Mouse (Mus musculus) spleen, postnatal 10 days (tissue): ENCODE data around the gene Slc17a7.

Source experiments
- DNase-seq, 2 experiments: peaks; one replicate each; pipeline ENCODE4 v3.0.0; 2021 to 2022; ENCODE audit warnings: low spot score in 2 of 2

The Slc17a7 gene

DNA sequence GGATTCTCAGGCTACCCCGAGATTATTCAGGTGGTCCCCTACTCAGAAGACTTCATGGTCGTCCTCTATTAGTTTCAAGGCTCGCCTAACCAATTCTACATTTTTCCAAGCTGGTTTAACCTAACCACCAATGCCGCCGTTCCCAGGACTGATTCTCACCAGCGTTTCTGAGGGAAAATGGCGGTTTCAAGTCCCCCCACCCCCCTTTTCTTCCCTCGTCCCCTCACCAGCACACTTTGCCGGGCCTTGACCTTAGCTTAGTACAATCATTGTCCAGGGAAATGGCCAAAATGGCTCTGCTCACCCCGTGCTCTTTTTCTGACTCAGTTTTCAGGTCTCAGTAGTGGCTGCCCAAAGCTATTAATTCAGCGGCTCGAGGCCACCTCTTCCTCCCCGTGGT lies 11.6 kb downstream of the Slc17a7 start:
- DNase-seq, result no peak

DNA sequence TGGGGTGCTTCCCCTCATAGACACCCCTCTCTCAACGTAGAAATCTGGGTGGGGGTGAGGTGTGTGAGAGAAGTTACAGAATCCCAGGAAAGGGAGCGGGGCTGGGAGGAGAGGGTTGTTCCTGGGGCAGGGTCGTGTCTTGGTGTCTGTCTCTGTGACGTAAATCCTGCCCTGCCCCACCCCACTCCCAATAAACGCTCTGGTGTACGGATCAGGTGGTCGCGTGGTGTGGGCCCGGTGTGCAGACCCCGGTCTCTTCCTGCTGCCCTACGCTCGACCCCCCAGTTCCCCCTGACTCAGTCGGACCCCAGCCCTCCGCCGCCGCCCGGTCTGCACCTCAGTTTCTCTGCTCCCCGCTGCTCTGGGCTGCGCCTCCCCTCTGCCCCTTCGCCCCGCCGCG lies 12.2 kb downstream of the Slc17a7 start:
- DNase-seq, result no peak

DNA sequence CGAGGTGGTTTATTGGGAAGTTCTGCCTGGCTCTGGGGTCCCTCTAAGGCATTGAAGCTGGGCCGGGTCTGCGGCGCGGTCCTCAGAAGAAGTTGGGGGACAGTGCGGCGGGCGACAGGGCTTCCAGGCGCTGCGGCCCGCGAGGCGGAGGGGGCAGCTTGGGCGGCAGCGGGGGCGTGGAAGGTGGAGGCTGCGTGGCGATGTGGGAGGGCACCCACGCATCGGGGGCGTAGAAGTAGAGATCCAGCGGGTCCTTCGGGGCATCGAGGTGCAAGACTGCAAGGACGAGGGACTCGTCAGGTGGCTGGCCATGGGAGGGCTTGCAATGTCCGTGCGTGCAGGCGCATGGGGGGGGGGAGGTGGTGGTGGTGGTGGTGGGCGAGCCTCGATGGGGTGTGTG lies 12.6 kb downstream of the Slc17a7 start:
- no peak for DNase-seq

DNA sequence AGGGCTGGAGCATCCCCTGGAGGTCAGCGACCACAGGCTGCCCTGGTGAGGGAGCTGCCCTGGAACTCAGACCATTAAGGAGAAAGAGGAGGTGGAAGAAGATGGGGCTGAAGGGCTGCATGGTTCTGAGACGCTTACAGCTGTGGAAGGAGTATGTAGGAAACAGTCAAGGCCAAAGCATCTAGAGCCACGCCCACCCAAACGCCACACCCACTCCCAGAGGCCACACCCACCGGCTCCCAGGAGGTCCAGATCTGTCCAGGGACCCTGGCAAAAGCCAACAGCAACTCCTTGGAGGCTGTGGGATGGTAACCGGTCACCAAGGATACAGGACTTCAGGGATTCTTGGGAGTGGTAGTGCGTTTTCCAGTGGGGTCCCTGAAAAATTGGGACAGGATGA lies 14.8 kb downstream of the Slc17a7 start:
- peak in 1 of 2 experiments; percentile 48 for DNase-seq

DNA sequence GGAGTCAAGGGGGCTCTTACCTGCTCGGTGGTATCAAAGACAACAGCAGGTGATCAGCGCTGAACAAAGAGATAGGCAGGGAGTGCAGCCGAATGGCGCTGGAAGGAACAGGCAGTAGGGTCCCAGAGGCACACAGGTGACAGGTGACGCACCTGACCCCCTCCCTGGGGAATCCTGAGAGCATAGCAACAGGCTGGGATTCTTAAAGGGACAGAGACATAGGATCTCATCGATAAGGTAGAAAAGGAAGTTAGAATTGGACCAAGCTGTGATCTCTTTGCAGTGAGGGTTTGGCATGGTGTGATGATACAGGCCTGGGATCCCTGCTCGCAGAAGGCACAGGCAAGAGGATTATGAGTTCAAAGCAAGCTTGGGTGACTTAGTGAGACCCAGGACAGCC lies 15.7 kb downstream of the Slc17a7 start, which contains the start of gene Gfy:
Gene Gfy, minus strand, starts transcription at position 101 of the 400 bp plus-strand sequence.
- no peak for DNase-seq

DNA sequence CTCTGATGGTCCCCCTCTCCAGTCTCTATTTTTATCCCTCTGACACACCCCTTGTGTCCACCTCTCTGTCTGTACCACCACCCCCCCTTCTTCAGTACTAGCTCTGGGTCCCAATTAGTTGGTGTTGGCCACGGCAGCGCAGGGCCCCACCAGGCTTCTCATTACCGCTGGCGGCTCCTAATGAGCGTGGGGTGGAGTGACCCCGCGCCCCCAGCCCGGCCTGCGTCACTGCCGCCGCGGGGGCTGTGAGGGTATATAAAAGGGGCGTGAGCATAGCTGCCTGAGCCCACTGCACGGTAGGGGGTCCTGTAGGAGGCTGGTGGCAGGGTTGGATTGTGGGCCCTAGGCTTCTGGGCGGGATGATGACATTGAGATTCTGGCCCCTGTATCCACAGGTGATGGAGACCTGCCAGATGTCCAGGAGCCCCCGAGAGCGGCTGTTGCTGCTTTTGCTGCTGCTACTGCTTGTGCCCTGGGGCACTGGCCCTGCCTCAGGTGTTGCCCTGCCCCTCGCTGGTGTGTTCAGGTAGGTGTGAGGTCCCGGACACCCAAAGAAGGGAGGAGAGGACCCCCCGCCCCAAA lies 17.2 kb downstream of the Slc17a7 start, which contains the start of gene Pth2:
Gene Pth2, plus strand, starts transcription at position 100 of the 582 bp plus-strand sequence.
- DNase-seq, result no peak

DNA sequence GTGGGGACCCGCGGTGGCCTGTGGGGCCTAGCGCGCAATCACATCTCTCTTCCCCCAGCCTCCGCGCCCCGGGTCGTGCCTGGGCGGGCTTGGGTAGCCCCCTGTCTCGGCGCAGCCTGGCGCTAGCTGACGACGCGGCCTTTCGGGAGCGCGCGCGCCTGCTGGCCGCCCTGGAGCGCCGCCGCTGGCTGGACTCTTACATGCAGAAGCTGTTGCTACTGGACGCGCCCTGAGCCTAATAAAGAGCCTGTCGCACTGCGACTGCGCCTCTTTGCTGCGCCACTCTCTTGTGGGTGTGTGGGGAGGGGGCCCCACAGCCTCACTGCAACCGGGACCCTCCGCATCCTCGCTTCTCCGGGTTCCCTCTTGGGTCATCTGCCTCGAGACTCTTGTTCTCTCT lies 17.8 kb downstream of the Slc17a7 start:
- DNase-seq, result peak in 1 of 2 experiments; percentile 54

DNA sequence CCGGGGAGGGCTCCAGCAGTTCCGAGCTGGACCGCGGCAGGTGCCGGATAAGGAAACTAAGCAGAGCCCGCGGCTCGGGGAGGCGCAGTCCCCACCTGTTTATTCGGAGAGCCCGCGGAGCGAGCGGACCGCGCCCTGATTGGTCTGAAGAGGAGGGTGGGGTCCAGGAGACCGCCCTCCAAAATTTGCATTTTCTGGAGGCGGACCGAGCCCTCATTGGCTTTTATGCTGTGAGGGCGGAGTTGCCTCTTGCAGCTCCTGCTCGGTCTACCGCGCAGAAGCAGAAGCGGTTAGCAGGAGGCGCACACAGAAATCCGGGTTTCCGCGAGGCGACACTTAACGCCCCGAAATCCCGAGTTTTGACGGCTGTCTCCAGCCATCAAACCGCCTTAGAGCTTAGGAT lies 18.5 kb downstream of the Slc17a7 start:
- DNase-seq, result peak; percentile 65 to 90

DNA sequence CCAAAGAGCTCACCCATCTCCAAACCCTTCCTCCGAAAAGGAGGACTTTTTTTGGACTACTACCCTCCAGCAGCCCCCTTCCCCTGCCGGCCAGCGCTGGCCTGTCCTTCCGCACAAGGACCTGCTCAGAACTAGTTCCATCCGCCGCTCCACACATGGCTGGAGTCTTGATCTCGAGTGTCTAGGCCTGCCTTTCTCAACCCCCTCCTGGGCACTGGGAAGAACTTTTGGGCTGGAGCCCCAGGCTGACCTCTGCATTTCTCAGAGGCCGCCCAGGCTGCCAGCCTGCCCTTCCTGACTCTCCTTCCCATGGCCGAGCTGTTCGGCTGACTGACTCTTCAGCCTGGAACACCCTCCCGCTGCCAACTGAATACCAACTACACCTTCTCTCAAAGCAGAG lies 18.9 kb downstream of the Slc17a7 start:
- no peak for DNase-seq

DNA sequence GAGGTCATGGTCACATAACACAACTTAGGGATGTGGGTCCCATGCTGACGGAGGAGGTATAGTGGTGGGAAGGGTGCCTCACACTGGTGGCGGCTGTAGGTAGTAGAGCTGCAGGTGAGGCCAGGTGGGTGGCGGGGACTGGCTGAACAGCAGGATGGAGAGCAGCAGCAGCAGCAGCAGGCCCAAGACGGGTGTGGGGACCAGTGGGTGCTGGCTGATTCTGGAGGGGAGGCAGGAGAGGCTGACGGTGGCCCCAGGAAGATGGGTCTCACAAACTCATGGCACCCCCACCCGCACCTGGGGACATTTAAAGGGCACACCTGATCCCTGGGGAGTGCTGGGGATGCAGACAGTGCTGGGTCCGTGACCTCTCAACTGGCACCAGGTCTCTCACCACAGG lies 19.9 kb downstream of the Slc17a7 start:
- no peak for DNase-seq

DNA sequence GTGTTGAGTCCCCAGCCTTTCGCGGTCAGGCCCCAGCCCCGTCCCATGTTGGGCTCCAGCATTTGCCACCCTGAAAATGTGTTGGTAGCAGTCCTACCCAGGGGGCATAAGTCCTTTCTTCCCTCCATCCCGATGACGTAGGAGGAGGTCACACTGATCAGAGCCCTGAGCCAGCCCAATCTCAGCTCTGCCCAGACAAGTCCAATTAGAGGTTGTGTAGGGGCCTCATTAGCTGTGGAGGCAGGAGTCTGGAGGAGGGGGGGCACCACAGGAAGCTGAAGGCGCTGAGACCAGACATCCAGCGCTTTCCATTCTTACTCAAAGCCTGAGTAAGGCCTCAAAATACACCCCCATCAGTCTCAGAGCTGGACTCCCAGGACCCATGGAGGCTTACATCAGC lies 22.2 kb downstream of the Slc17a7 start:
- DNase-seq, result no peak

DNA sequence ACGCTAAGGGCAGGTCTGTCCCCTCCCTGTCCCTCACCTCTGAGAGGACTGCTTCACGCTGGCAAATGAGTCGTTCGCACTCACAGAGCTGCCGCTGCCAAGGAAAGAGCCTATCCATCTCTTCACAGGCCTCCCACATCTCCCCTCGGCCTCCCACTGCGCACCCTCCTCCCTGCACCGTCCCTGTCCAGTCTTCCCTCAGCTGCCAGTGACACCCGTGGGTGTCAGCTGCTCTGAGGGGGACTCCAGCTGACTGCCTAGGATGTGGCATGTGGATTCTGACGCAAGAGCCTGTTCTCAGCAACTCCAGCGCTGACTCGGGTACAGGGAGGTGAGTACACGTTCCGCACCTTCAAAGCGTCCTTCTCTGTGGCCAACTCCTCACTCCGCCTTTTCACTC lies 25.9 kb downstream of the Slc17a7 start:
- DNase-seq, result no peak

DNA sequence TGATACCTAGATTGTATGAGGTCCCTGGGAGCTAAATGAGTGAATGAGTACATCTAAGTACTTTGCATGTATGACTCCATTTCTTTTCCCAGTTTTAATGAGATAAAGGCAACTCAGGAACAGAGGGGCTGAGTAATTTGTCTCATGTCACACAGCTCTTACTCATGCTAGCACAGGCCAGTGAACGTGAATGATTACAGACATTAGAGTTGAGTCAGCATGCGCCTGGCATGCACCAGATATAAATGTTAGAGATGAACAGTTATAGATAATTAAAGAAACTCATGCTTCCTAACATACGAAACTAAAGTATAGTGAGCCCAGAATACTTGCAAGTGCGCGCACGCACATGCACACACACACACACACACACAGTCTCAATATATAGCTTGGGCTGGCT lies 26.4 kb downstream of the Slc17a7 start:
- no peak for DNase-seq

DNA sequence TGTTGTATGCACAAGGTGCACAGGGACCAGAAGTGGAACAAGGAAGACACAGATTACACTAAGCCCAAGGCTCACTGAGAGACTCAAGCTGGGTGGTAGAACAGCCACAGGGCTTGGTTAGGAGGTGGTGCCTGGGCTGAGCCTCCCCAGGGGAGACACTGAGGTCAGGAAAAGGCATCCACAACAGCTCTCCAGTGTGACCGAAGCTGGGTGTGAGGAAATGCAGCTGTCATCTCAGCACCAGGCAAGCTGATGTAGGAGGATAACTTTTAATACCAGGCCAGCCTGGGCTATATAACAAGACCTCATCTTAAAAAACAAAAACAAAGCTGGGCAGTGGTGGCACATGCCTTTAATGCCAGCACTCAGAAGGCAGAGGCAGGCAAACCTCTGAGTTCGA lies 27.4 kb downstream of the Slc17a7 start:
- DNase-seq, result no peak

DNA sequence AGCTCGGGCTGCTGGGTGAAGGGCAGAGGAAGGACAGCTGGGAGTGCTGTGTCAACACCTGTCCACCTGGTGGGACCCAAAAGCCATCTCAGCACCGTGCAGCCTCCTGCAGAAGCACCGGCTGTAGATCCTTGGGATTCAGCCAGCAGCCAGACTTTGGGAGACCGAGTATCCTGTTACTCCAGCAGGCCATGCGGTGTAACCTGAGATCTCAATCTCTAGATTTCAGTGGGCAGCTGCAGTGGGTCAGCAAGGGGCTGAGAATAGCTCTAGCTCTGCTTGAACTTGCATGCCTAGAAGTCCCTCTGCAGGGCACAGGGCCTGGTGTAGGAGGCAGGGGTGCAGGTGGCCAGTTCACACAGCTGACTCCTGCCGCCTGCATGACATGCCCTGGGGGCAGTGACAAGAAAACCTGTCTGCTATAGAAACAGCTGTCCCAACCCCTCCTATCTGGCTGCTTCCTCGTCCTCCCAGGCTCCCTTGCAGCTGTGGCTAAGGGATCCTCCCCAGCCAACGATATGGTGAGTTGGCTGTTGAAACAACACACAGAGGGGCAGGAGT lies 28.1 kb downstream of the Slc17a7 start:
- DNase-seq, result no peak

DNA sequence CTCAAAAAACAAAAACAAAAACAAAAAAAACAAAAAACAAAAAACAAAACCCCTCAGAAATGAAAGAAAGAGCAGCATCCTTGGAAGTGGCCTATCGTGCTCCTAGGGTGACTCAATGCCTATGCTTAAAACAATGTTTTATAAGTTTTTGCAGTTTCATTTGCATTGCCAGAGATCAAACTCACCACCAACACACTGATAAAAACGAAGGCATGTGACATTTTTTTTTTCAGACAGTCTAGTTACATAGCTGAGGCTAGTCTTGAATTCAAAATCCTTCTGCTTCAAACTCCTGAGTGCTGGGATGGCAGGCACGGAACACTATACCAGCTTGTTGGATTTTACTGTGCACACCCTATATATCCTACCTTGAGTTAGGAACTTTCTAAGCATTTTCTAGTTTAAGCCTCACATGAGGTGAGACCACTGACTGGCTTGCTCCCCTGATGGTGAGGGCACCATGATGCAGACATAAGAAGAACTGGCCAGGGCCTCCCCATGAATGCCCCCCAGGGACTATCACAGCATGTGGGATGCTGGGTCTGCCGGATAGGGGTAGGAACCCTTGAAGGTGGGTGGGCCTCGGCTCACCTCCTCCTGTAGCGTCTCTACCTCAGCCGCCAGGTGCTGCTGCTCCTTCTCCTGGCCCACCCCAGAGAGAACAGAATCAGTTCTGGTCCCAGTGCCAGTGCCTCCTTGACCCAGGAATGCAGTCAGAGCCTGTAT lies 29.0 kb downstream of the Slc17a7 start:
- DNase-seq, result no peak

DNA sequence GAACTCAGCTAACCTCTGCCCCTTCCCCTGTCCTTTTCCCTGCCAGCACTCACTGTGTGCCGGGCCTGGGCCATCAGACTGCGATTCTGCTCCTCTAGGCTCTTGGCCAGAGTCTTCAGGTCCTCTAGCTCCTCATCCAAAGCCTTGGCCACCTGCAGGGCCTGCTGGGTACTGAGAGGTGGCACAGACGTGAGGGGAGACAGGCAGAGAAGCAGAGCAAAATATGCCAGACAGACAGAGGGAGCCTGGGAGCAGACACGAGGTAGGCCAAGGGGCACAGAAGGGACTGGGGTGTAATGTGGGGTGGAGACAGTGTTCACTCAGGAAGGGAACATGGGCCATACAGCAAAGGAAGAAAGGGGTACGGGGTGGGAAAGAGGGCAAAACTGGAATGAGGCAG lies 29.7 kb downstream of the Slc17a7 start:
- no peak for DNase-seq

DNA sequence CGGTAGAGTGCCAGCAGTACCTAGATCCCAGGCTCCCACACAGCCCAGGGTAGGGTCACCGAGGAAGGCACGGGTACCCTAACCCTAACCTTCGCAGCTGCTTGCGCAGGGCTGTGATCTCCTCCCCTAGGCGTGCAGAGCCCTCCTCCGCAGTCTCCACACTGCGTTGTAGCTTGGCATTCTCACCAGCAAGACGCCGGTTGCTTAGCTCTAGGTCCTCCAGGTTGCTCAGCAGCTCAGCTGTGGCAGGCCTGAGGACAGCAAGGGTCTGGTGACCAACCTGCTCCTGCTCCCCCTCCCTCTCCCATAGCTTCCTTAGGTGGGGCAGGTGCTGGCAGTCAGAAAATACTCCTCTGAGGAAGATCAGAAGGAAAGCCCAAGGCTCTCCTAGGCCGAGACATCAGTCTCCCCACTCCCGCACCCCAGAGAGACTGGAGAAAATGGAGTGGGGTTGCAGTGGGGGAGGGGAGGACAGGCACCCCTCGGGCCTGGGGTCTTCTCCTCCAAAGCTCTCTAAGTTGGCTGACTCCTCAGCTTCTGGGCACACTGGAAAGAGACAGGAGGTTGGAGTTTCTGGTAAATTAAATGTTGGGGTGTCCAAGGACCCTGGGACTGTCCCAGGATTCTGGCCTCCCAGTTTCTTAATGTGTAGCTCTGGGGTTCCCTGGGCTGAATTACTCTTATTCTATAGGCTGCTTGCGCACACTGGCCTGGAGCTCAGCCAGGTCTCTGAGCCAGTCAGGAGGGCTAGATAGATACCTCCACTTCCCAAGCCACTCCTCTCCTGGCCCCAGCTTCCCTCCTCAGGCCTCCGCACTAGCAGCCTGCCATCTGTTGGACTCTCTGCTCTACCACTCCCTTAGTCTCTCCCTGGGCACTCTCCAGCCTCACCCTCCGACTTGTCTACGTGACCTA lies 30.4 kb downstream of the Slc17a7 start:
- no peak for DNase-seq

DNA sequence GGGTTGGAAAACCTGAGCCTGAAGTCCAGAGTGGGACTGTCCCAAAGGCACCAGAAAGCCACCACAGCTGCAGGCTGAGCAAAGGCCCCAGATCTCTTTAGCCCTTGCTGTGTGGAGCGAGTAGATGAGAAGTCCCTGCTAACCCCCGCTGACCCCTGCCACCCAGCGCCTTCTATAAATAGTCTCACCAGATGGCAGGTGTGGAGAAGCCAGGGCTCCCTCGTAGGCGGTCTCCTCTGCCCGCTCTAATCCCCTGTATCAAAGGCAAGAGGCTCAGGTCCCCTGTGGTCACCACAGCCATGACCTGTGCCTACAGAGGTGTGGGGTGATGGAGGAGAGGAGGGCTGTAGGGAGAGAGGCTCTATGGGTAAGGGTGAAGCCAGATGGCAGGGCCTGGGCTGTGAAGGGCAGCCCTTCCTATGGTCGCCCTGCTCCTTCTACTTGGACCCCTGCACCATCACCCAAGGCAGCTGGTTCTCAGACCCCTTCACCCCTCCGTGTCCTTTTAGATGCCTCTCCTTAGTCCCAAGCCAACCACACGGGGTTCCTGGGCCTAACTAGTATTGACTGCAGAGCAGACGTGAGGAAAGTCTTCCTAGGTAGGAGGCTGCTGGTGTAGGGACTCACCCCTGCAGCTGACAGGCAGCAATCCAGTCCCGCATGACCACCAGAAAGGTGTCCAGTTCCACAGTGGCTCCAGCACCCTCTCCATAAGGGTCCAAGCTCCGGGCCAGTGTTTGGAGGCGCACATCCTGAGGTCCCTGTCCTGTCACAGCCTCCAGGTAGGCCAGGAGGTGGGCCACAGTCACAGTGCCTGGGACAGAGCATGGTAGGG lies 31.8 kb downstream of the Slc17a7 start:
- DNase-seq, result no peak

DNA sequence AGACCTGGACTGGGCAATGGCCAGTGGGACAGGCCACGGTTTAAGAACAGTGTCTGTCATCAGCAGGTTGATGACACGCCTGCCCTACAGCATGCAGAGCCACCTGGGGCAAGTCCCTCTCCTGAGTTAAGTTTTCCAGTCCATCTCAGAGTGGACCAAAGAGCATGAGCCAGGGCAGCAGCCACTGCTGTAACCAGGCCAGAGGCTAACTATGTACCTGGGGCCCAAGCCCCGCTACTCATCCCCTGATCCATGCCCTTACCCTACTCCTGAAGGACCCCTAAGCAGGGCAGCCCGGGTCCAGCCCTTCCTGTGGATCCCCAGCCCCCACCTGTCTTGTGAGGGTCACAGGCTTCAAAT lies 32.4 kb downstream of the Slc17a7 start:
- no peak for DNase-seq

DNA sequence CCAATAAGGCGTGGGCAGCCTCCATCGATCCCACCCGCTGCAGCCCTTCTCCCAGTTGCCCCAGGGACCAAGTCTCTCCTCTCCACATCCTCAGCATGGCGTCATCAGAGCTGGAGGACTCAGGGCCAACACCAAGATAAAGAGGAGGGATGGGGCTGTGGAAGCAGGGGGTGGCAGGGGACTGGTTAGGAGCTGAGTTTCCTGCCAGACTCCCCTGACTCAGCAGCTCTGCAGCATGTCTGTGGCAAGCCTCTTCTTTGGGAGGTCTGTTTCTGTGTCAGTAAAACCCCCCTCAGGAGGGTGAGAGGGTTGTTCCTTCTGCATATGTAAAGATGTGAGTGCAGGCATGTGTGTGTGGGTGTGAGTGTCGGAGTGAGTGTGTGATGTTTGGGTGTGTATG lies 33.2 kb downstream of the Slc17a7 start:
- DNase-seq, result no peak
